Mouse (Mus musculus) embryonic facial prominence, embryonic 14.5 days (tissue): ENCODE measurements around the gene Itpkb. TPM values are rescaled to one million over a fixed set of nuclear protein-coding genes. Genes with fewer than 3 reads are reported as not detected.

ENCODE experiments used
- ATAC-seq: fragments of 200-750 bp; cut with Nextera tagmentation; 2 replicates; pipeline ENCODE4 v1.8.0; 2017; ENCODE audit warnings: low read depth, moderate number of reproducible peaks, moderate TSS enrichment
- DNase-seq: peaks from one replicate; pipeline ENCODE4 v3.0.0-alpha.2; 2015; ENCODE audit warnings: low spot score
- H3K27ac ChIP-seq: fragments of 300-500 bp; sonication (generic); replicated peaks from 2 replicates; pipeline ENCODE4 v1.5.1; 2014; ENCODE audit warnings: low read depth, mild to moderate bottlenecking, low read length, moderate library complexity
- H3K27me3 ChIP-seq: fragments of 300-500 bp; sonication (generic); replicated peaks from 2 replicates; pipeline ENCODE4 v1.6.1; 2014; ENCODE audit warnings: low read length; ENCODE audit not compliant: control insufficient read depth, insufficient read depth
- H3K36me3 ChIP-seq: fragments of 300-500 bp; sonication (generic); 2 replicates; pipeline ENCODE4 v1.6.1; 2014; ENCODE audit warnings: low read length, mixed read lengths; ENCODE audit not compliant: control insufficient read depth, insufficient read depth
- H3K4me1 ChIP-seq: fragments of 300-500 bp; sonication (generic); 2 replicates; pipeline ENCODE4 v1.6.1; 2014; ENCODE audit warnings: antibody characterized with exemption, low read length; ENCODE audit not compliant: control insufficient read depth, insufficient read depth
- H3K4me2 ChIP-seq: fragments of 300-500 bp; sonication (generic); 2 replicates; pipeline ENCODE4 v1.6.1; 2014; ENCODE audit warnings: low read depth, mild to moderate bottlenecking, low read length, moderate library complexity, mixed read lengths
- H3K4me3 ChIP-seq: fragments of 300-500 bp; sonication (generic); 2 replicates; pipeline ENCODE4 v1.5.1; 2014; ENCODE audit warnings: low read depth, mild to moderate bottlenecking, low read length
- H3K9ac ChIP-seq: fragments of 300-500 bp; sonication (generic); 2 replicates; pipeline ENCODE4 v1.6.1; 2014; ENCODE audit warnings: low read depth, mild to moderate bottlenecking, low read length, moderate library complexity, mixed read lengths
- H3K9me3 ChIP-seq: fragments of 300-500 bp; sonication (generic); 2 replicates; pipeline ENCODE4 v1.6.1; 2016; ENCODE audit warnings: low read length; ENCODE audit not compliant: control insufficient read depth
- WGBS: fragments of 180-500 bp; shearing (Covaris S2); extraction: QIAGEN DNeasy Blood & Tissue Kit; methylation state at CpG from one replicate; pipeline ENCODE4 v1.1.7; 2014; 5-methylcytosine and 5-hydroxymethylcytosine counted together
- polyA plus RNA-seq: library from polyadenylated mRNA; unstranded; fragments of >200 nt; fragmentation: Nextera tagmentation; extraction: Ambion mirVana; gene quantifications from 2 replicates; pipeline ENCODE4 v1.2.1, GENCODE M21; 2014

Itpkb gene
- polyA plus RNA-seq, 1 experiment from 2014 or later, result 7.6 TPM

DNA sequence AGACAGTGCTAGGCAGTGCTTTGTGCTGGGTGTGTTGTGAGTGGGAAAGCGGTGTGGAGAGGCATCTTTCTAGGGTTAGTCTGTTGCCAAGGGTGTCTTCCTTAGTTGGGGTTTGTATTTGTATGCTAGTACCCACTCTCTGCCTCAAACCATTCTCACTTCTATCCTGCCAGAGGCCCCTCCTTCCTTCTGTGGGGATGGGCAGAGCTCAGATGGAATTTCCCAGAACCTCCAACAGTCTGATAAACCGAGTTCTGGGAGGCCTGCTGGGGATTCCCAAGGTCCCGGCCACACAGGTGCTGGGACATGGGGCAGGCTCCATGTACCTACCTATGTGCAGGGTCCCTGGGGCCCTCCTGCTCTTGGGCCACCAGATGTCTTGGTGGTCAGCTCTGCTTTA, 93.6 kb downstream of the Itpkb start:
- no peaks in the 10 kb centered on the region for H3K9me3 ChIP-seq
- H3K4me1 ChIP-seq, result peaks cover 9% of the 10 kb centered on the region; the same call in 1 of the 2 replicates
- H3K27ac ChIP-seq, result no peak overlapping the region
- ATAC-seq (no peak), DNase-seq (no peak)
- no peak overlapping the region for H3K4me3 ChIP-seq
- H3K27me3 ChIP-seq, result no peaks in the 10 kb centered on the region
- 76% methylated on average over 3 of the region's 3 CpGs for WGBS
- H3K36me3 ChIP-seq, result peaks cover 24% of the 10 kb centered on the region; the same call in 1 of the 2 replicates
- no peak overlapping the region for H3K4me2 ChIP-seq
- H3K9ac ChIP-seq, result no peak overlapping the region

DNA sequence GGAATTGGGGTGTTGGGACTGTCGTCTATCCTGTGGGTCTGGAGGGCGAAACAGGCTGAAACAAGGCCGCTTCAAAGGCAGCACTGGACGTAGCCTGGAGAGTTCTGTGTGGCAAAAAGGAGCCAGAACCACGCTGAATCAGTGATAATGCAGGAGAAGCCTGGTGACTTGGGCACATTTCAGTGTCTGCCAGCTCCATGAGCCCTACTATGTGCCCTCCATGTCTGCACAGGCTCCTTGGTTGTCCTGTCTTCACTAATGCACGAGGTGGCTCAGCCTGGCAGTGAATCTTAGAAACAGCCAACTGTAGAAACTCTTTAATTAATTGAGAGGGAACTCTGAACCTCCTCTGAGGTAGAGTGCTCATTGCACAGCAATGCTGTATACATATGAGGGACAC, 96.1 kb downstream of the Itpkb start:
- Histone ChIP-seq H3K4me1 (peaks cover 9% of the 10 kb centered on the region; the same call in 1 of the 2 replicates), H3K27ac (no peak overlapping the region), H3K4me2 (no peak overlapping the region), H3K36me3 (peaks cover 10% of the 10 kb centered on the region; the same call in 1 of the 2 replicates), H3K4me3 (no peak overlapping the region), H3K9ac (no peak overlapping the region), H3K27me3 (no peaks in the 10 kb centered on the region), H3K9me3 (no peaks in the 10 kb centered on the region)
- ATAC-seq (no peak), DNase-seq (no peak)
- whole genome bisulfite sequencing, result 81% methylated on average over 6 of the region's 6 CpGs

DNA sequence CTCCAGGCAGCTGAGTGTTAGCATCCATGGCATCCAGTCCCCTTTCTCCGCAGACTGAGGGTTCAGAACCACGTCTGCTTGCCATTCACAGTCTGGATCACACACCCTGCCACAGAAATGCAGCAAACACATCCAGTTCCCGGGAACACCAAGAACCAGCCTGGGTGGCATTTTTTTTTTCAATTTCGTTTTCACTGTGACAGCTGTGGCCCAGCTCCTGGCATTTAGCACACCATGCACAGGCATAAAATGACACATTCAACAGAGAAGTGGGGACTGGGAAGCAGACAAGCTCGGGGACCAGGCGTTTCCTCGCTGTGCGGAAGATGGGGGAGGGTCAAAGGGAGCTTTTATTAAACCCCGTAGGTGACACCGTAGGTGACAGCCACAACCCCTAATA, 97.4 kb downstream of the Itpkb start:
- WGBS, result 43% methylated on average over 10 of the region's 10 CpGs
- H3K9me3 ChIP-seq, result no peaks in the 10 kb centered on the region
- ATAC-seq (no peak), DNase-seq (no peak)
- H3K27me3 ChIP-seq, result no peaks in the 10 kb centered on the region
- H3K4me3 ChIP-seq, result no peak overlapping the region
- peak overlapping the region; percentile 35; the same call in 1 of the 2 replicates for H3K9ac ChIP-seq
- H3K27ac ChIP-seq, result 0 out of 2 replicates have a peak overlapping the region, but pooled peaks have one; percentile 13
- peaks cover 5% of the 10 kb centered on the region; the same call in 1 of the 2 replicates for H3K4me1 ChIP-seq
- peak overlapping the region; percentile 27 for H3K4me2 ChIP-seq
- H3K36me3 ChIP-seq, result no peaks in the 10 kb centered on the region; the same call in 1 of the 2 replicates

DNA sequence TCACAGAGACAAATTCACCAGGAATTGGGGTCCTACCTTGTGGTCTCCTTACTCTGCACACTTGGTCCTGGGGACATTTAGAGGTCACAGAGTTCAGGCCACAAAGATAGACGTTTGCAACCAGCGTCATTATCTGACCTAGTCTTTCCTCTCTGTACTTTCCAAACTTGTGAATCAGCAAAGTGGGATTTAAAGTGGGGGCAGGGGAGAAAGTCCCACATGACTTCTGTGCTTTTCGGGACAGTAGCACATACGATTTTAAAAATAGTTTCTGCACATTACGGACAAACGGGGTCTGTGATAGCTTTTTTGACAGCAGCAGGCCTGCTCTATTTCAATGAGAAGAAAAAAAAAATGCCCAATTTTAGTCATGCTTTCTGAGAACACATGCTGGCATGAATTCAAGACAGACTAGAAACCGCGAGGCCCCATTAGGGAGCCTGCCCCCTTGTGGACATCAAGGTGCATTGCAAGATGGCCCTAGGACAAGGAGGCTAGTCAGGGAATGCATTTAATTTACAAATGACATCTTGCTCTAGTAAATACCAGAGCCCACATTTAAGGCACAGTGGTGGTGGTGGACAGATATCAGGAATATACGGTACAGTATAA, 97.9 kb downstream of the Itpkb start:
- H3K27ac ChIP-seq, result 0 out of 2 replicates have a peak overlapping the region, but pooled peaks have one; percentile 13
- H3K27me3 ChIP-seq, result no peaks in the 10 kb centered on the region
- H3K9me3 ChIP-seq, result no peaks in the 10 kb centered on the region
- no peak overlapping the region for H3K4me3 ChIP-seq
- ATAC-seq (no peak), DNase-seq (peak; percentile 90)
- H3K4me2 ChIP-seq, result peak overlapping the region; percentile 27
- H3K4me1 ChIP-seq, result peaks cover 10% of the 10 kb centered on the region
- 14% methylated on average over 9 of the region's 9 CpGs for WGBS
- peak overlapping the region; percentile 35; the same call in 1 of the 2 replicates for H3K9ac ChIP-seq
- H3K36me3 ChIP-seq, result no peaks in the 10 kb centered on the region

DNA sequence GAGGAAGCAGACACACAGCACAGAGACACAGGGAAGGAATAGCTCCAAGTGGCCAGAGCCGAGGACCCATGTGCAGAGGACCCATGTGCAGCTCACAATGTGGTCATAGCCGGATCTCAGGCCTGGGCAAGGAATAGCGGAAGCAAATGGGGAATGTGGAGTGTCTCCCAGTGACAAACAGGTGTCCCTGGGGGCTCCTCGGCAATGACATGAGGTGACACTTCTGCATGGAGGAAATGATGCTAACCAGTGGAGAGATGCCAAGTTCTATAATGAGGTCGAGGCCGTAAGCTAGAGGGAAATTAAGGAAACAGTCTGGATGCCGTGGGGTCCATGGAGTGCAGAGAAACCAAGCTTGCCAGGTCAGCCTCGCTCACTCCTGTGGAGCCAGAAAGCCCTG, 98.6 kb downstream of the Itpkb start:
- Histone ChIP-seq H3K4me3 (no peak overlapping the region), H3K4me2 (no peak overlapping the region), H3K27ac (no peak overlapping the region), H3K27me3 (no peaks in the 10 kb centered on the region), H3K36me3 (no peaks in the 10 kb centered on the region), H3K9me3 (no peaks in the 10 kb centered on the region), H3K4me1 (peaks cover 12% of the 10 kb centered on the region), H3K9ac (no peak overlapping the region)
- WGBS, result 79% methylated on average over 8 of the region's 8 CpGs
- DNase-seq (no peak), ATAC-seq (no peak)

DNA sequence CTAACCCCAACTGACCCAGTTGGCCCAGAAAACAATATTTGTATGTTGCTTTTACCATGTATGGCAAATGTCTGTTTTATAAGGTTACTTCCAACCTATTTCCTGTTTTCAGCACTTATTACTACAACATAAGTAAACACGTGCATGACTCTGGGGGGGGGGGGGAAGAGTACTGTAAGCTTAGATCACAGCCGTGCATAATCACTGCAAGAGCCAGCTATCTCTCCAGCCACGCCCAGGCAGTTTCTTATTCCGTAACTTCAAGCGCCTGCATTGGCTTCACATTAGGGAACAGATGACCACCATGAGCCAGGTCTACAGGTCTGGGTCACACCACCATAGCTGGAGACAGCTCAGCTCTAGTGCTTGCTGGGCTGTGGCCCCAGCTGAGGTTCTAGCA, 99.5 kb downstream of the Itpkb start:
- no peaks in the 10 kb centered on the region for H3K36me3 ChIP-seq
- H3K9ac ChIP-seq, result no peak overlapping the region
- H3K4me3 ChIP-seq, result no peak overlapping the region
- DNase-seq (no peak), ATAC-seq (no peak)
- no peak overlapping the region for H3K27ac ChIP-seq
- WGBS, result 60% methylated on average over 5 of the region's 5 CpGs
- H3K4me2 ChIP-seq, result no peak overlapping the region
- H3K9me3 ChIP-seq, result no peaks in the 10 kb centered on the region
- H3K4me1 ChIP-seq, result peaks cover 12% of the 10 kb centered on the region
- no peaks in the 10 kb centered on the region for H3K27me3 ChIP-seq

DNA sequence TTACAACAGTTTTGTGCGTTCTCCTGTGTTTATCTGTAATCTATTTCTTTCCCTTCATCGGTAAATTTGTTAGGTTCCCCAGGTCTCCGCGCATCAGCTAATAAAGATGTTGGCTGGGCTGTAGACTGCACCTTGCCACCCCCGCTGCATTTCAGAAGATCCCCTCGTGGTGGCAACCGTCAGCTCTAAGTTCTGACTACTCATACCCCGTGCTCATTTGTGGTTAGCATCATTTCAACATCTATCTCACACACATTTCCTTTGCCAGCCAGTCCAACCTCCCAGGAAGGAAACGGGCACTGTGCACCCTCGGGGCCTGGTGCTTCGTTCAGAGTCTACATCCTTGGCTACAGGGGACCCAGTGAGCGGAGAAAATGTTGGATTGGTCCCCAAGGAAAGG, 101.5 kb downstream of the Itpkb start:
- H3K4me2 ChIP-seq, result no peak overlapping the region
- no peaks in the 10 kb centered on the region for H3K9me3 ChIP-seq
- H3K9ac ChIP-seq, result no peak overlapping the region
- WGBS, result 59% methylated on average over 12 of the region's 12 CpGs
- peaks cover 12% of the 10 kb centered on the region for H3K4me1 ChIP-seq
- H3K27ac ChIP-seq, result no peak overlapping the region
- ATAC-seq, result no peak
- no peaks in the 10 kb centered on the region for H3K27me3 ChIP-seq
- no peaks in the 10 kb centered on the region for H3K36me3 ChIP-seq
- no peak overlapping the region for H3K4me3 ChIP-seq
- no peak for DNase-seq

DNA sequence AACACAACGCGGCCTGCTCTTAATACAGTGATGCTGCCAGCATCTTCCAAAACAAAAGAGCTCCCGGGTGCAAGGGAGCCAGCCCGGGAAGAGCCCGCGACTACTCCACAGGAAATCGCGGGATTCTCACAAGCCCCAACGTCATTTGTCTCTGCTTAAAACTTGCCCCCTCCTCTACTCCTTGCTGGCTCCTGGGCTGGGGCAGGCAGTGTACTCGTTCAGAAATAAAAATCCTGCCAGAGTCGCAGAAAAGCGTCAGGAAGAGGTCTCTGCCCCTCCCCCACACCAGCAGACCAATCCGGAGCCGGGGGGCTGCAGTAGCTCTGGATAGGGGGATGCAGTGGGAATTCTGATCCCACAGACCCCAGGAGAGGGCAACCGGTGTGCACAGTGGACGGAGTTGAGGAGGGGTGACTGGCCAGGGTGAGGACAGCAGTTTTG, 102.8 kb downstream of the Itpkb start:
- H3K27ac ChIP-seq, result peak overlapping the region; percentile 39; the same call in 1 of the 2 replicates
- no peaks in the 10 kb centered on the region for H3K36me3 ChIP-seq
- DNase-seq (peak; percentile 31), ATAC-seq (no peak)
- 4% methylated on average over 16 of the region's 16 CpGs for WGBS
- H3K4me2 ChIP-seq, result peak overlapping the region; percentile 59
- H3K9me3 ChIP-seq, result no peaks in the 10 kb centered on the region
- H3K9ac ChIP-seq, result peak overlapping the region; percentile 62
- no peaks in the 10 kb centered on the region for H3K27me3 ChIP-seq
- H3K4me1 ChIP-seq, result peaks cover 9% of the 10 kb centered on the region
- peak overlapping the region; percentile 32 for H3K4me3 ChIP-seq
